Mouse (Mus musculus): ENCODE measurements around the gene Pskh1.

- TF ChIP-seq POLR2A (IDR thresholded peaks at IDR 0.05; ENCODE audit: control insufficient read depth, extremely low read depth, insufficient read depth, low read length, poor library complexity) (no peak), CTCF (IDR thresholded peaks at IDR 0.05; ENCODE audit: borderline replicate concordance, control insufficient read depth, extremely low read depth, insufficient read depth, low read length, poor library complexity) (no peak)
Measured at GRCm38 (mm10) chr8:105897801-105898480, 2.3 kb upstream of the Pskh1 start.

Data from thymus, adult 2 months (tissue).